Mouse (Mus musculus) limb, embryonic 14.5 days (tissue): ENCODE measurements at regions not wholly inside any gene's neighbourhood (a gene's known extent, or its start where the extent isn't known, plus 50 kb on each side); places are given as distances from the start of the nearest gene placed in this dataset.

Experiments used
- ATAC-seq: fragments of 200-750 bp; cut with Nextera tagmentation; 2 replicates; pipeline ENCODE4 v1.8.0; 2017; ENCODE audit warnings: low read depth, moderate number of reproducible peaks, moderate TSS enrichment; ENCODE audit not compliant: low FRiP score
- DNase-seq: peaks from one replicate; pipeline ENCODE4 v3.0.0-alpha.2; 2015; ENCODE audit warnings: low spot score
- H3K27ac ChIP-seq: fragments of 300-500 bp; sonication (generic); replicated peaks from 2 replicates; pipeline ENCODE4 v1.5.1; 2014; ENCODE audit warnings: low read depth, mild to moderate bottlenecking, low read length, moderate library complexity, mixed read lengths
- H3K27me3 ChIP-seq: fragments of 300-500 bp; sonication (generic); 2 replicates; pipeline ENCODE4 v1.6.1; 2014; ENCODE audit warnings: low read length, mixed read lengths; ENCODE audit not compliant: control insufficient read depth, insufficient read depth
- H3K36me3 ChIP-seq: fragments of 300-500 bp; sonication (generic); 2 replicates; pipeline ENCODE4 v1.6.1; 2014; ENCODE audit warnings: mild to moderate bottlenecking, low read length, moderate library complexity, mixed read lengths; ENCODE audit not compliant: control insufficient read depth, insufficient read depth
- H3K4me1 ChIP-seq: fragments of 300-500 bp; sonication (generic); 2 replicates; pipeline ENCODE4 v1.6.1; 2014; ENCODE audit warnings: antibody characterized with exemption, low read length, mixed read lengths; ENCODE audit not compliant: control insufficient read depth, insufficient read depth
- H3K4me2 ChIP-seq: fragments of 300-500 bp; sonication (generic); replicated peaks from 2 replicates; pipeline ENCODE4 v1.6.1; 2014; ENCODE audit warnings: low read depth, mild to moderate bottlenecking, low read length, moderate library complexity; ENCODE audit not compliant: severe bottlenecking
- H3K4me3 ChIP-seq: fragments of 300-500 bp; sonication (generic); replicated peaks from 2 replicates; pipeline ENCODE4 v1.5.1; 2014; ENCODE audit warnings: low read length
- H3K9ac ChIP-seq: fragments of 300-500 bp; sonication (generic); 2 replicates; pipeline ENCODE4 v1.6.1; 2014; ENCODE audit warnings: mild to moderate bottlenecking, low read depth, low read length, moderate library complexity; ENCODE audit not compliant: severe bottlenecking
- H3K9me3 ChIP-seq: fragments of 300-500 bp; sonication (generic); 2 replicates; pipeline ENCODE4 v1.6.1; 2016; ENCODE audit warnings: low read length; ENCODE audit not compliant: control insufficient read depth
- POLR2A ChIP-seq: fragments of 200-500 bp; IDR thresholded peaks from 2 replicates; pipeline ENCODE4 v1.8.0; 2012; ENCODE audit warnings: inconsistent platforms, mild to moderate bottlenecking, moderate library complexity, borderline replicate concordance; ENCODE audit not compliant: insufficient read depth, insufficient read length; ENCODE audit errors: extremely low read depth
- WGBS: fragments of 180-500 bp; shearing (Covaris S2); extraction: QIAGEN DNeasy Blood & Tissue Kit; methylation state at CpG from one replicate; pipeline ENCODE4 v1.1.7; 2014; 5-methylcytosine and 5-hydroxymethylcytosine counted together

- 17% methylated on average over 6 of the region's 6 CpGs for WGBS
- no peak for DNase-seq
- Histone ChIP-seq H3K27ac (no peak overlapping the region), H3K4me3 (no peak overlapping the region), H3K27me3 (no peaks in the 10 kb centered on the region), H3K4me1 (no peaks in the 10 kb centered on the region), H3K36me3 (no peaks in the 10 kb centered on the region), H3K9me3 (no peaks in the 10 kb centered on the region), H3K9ac (no peak overlapping the region), H3K4me2 (no peak overlapping the region)
- ATAC-seq, result no peak
- TF ChIP-seq POLR2A, result no peak
Observed at GRCm38 (mm10) chr9:52776542-52776941, 97.0 kb upstream of the AI593442 start.

- no peak overlapping the region for H3K4me3 ChIP-seq
- DNase-seq (no peak), ATAC-seq (no peak)
- WGBS, result 92% methylated on average over 1 of the region's 1 CpGs
- H3K36me3 ChIP-seq, result no peaks in the 10 kb centered on the region
- no peaks in the 10 kb centered on the region for H3K9me3 ChIP-seq
- no peaks in the 10 kb centered on the region for H3K4me1 ChIP-seq
- no peak overlapping the region for H3K4me2 ChIP-seq
- TF ChIP-seq POLR2A, result no peak
- H3K27me3 ChIP-seq, result no peaks in the 10 kb centered on the region
- H3K27ac ChIP-seq, result no peak overlapping the region
- H3K9ac ChIP-seq, result no peak overlapping the region
Observed at GRCm38 (mm10) chr9:52775232-52775631, 95.7 kb upstream of the AI593442 start.

DNA sequence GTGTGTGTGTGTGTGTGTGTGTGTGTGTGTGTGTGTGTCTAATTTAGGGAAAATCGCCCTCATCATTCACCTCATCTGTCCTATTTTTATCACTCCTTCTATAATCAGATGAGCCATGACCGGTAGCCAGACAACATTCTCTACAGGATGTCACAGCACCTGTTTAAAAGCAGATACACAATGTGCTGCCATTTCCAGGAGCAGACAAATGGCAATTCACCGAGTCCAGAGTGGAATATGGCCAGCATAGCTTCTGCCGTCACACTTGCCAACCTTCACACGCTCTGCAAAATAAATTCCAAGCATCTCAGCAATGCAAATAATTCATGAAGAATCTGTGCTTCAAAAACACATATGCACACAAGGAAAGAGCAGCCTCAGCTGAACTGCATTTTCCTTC lies 88.5 kb upstream of the AI593442 start:
- H3K4me1 ChIP-seq, result no peaks in the 10 kb centered on the region
- H3K4me2 ChIP-seq, result no peak overlapping the region
- WGBS, result 76% methylated on average over 5 of the region's 5 CpGs
- DNase-seq (peak; percentile 13), ATAC-seq (peak; percentile 72)
- no peaks in the 10 kb centered on the region for H3K27me3 ChIP-seq
- TF ChIP-seq POLR2A, result no peak
- no peaks in the 10 kb centered on the region for H3K36me3 ChIP-seq
- no peak overlapping the region for H3K27ac ChIP-seq
- H3K4me3 ChIP-seq, result no peak overlapping the region
- no peak overlapping the region for H3K9ac ChIP-seq
- H3K9me3 ChIP-seq, result no peaks in the 10 kb centered on the region

GRCm38 (mm10) chr9:52765809-52766208 lies 86.2 kb upstream of the AI593442 start:
- H3K9me3 ChIP-seq, result no peaks in the 10 kb centered on the region
- 73% methylated on average over 5 of the region's 5 CpGs for WGBS
- no peak overlapping the region for H3K4me3 ChIP-seq
- no peaks in the 10 kb centered on the region for H3K36me3 ChIP-seq
- no peak for TF ChIP-seq POLR2A
- H3K9ac ChIP-seq, result no peak overlapping the region
- no peaks in the 10 kb centered on the region for H3K27me3 ChIP-seq
- no peak overlapping the region for H3K4me2 ChIP-seq
- no peaks in the 10 kb centered on the region for H3K4me1 ChIP-seq
- no peak overlapping the region for H3K27ac ChIP-seq
- DNase-seq (no peak), ATAC-seq (no peak)

DNA sequence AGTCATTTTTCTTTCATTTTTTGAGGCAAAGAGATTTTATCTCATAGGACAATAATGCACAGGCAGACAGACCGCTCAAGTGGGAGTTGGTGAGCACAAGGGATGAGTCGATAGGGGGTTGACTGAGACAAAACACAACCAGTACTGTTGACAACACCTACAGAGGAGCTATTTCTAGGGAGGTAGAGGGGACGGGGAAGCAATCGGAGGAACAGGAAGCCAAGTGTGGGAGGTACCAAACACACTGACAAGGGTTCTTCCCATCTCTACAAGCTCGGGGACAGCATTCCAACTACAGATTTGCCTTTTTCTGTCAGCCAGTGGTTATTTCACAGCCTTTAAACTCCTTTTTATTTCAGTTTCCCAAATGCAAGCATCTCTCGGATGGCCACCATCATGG lies 83.3 kb upstream of the AI593442 start:
- Histone ChIP-seq H3K27me3 (no peaks in the 10 kb centered on the region), H3K4me2 (no peak overlapping the region), H3K27ac (no peak overlapping the region), H3K9ac (no peak overlapping the region), H3K36me3 (no peaks in the 10 kb centered on the region), H3K9me3 (no peaks in the 10 kb centered on the region), H3K4me3 (no peak overlapping the region), H3K4me1 (no peaks in the 10 kb centered on the region)
- DNase-seq (no peak), ATAC-seq (no peak)
- TF ChIP-seq POLR2A, result no peak
- 87% methylated on average over 6 of the region's 6 CpGs for WGBS

DNA sequence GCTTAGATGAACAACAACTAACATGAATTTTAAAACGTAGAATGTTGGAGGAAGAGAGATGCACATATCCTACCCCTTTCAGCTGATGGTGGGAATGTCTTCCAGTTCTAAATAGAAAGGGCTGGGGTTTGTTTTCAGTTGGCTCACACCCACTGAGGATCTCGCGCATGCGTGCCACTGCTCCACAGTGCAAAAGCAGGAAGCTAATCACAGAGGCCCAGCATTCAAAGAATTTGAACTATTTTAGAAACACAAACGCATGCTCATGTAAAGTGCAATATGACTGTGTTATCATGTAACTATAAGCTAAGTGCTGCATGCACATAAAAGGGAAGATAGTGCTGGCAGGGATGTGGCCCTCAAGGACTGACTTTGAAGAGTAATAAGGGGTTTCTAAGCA lies 81.7 kb upstream of the AI593442 start:
- no peak overlapping the region for H3K27ac ChIP-seq
- no peak overlapping the region for H3K4me2 ChIP-seq
- WGBS, result 75% methylated on average over 5 of the region's 5 CpGs
- no peak for TF ChIP-seq POLR2A
- no peak overlapping the region for H3K4me3 ChIP-seq
- H3K36me3 ChIP-seq, result no peaks in the 10 kb centered on the region
- H3K9me3 ChIP-seq, result no peaks in the 10 kb centered on the region
- no peak for DNase-seq
- H3K9ac ChIP-seq, result no peak overlapping the region
- H3K27me3 ChIP-seq, result no peaks in the 10 kb centered on the region
- ATAC-seq, result no peak
- H3K4me1 ChIP-seq, result no peaks in the 10 kb centered on the region
